Mouse (Mus musculus) forebrain, embryonic 11.5 days (tissue): Measurements from ENCODE around the gene Fam114a1. TPM values are rescaled to one million over a fixed set of nuclear protein-coding genes. Genes with fewer than 3 reads are reported as not detected.

Experiments
- ATAC-seq: fragments of 200-750 bp; cut with Nextera tagmentation; replicated peaks from 2 replicates; pipeline ENCODE4 v1.8.0; 2017; ENCODE audit warnings: moderate TSS enrichment; ENCODE audit not compliant: low FRiP score
- DNase-seq: peaks from one replicate; pipeline ENCODE4 v3.0.0-alpha.2; 2017; ENCODE audit warnings: low spot score
- H3K27ac ChIP-seq: fragments of 300-500 bp; sonication (generic); 2 replicates; pipeline ENCODE4 v1.5.1; 2014; ENCODE audit warnings: low read depth, low read length
- H3K27me3 ChIP-seq: fragments of 300-500 bp; sonication (generic); 2 replicates; pipeline ENCODE4 v1.6.1; 2014; ENCODE audit warnings: mild to moderate bottlenecking, low read length, mixed read lengths; ENCODE audit not compliant: control insufficient read depth, insufficient read depth
- H3K36me3 ChIP-seq: fragments of 300-500 bp; sonication (generic); 2 replicates; pipeline ENCODE4 v1.6.1; 2014; ENCODE audit warnings: mild to moderate bottlenecking, low read length, moderate library complexity, mixed read lengths; ENCODE audit not compliant: control insufficient read depth, insufficient read depth
- H3K4me1 ChIP-seq: fragments of 300-500 bp; sonication (generic); replicated peaks from 2 replicates; pipeline ENCODE4 v1.6.1; 2014; ENCODE audit warnings: low read length, mixed read lengths; ENCODE audit not compliant: control insufficient read depth, insufficient read depth
- H3K4me2 ChIP-seq: fragments of 300-500 bp; sonication (generic); 2 replicates; pipeline ENCODE4 v1.6.1; 2014; ENCODE audit warnings: low read depth, mild to moderate bottlenecking, low read length, moderate library complexity, mixed read lengths; ENCODE audit not compliant: severe bottlenecking
- H3K4me3 ChIP-seq: fragments of 300-500 bp; sonication (generic); 2 replicates; pipeline ENCODE4 v1.5.1; 2014; ENCODE audit warnings: low read depth, low read length
- H3K9ac ChIP-seq: fragments of 300-500 bp; sonication (generic); 2 replicates; pipeline ENCODE4 v1.6.1; 2014; ENCODE audit warnings: low read length
- H3K9me3 ChIP-seq: fragments of 300-500 bp; sonication (generic); 2 replicates; pipeline ENCODE4 v1.6.1; 2016; ENCODE audit warnings: low read length, mixed read lengths; ENCODE audit not compliant: control insufficient read depth
- WGBS: fragments of 180-500 bp; shearing (Covaris S2); extraction: QIAGEN DNeasy Blood & Tissue Kit; methylation state at CpG from one replicate; pipeline ENCODE4 v1.1.7; 2014; 5-methylcytosine and 5-hydroxymethylcytosine counted together
- polyA plus RNA-seq: library from polyadenylated mRNA; unstranded; fragments of >200 nt; fragmentation: Nextera tagmentation; extraction: Ambion mirVana; gene quantifications from 2 replicates; pipeline ENCODE4 v1.2.1, GENCODE M21; 2014

The Fam114a1 gene
- polyA plus RNA-seq, 1 experiment from 2014 or later: 16.1 TPM

- H3K4me2 ChIP-seq: no peak overlapping the region
- H3K9me3 ChIP-seq: no peaks in the 10 kb centered on the region
- ATAC-seq (no peak), DNase-seq (no peak)
- H3K4me1 ChIP-seq: no peaks in the 10 kb centered on the region
- 78% methylated on average over 2 of the region's 2 CpGs for WGBS
- H3K27ac ChIP-seq: no peak overlapping the region
- H3K27me3 ChIP-seq: no peaks in the 10 kb centered on the region
- no peak overlapping the region for H3K4me3 ChIP-seq
- no peak overlapping the region for H3K9ac ChIP-seq
- H3K36me3 ChIP-seq: no peaks in the 10 kb centered on the region
Measured at GRCm38 (mm10) chr5:65076087-65076486, 106.2 kb downstream of the Fam114a1 start.

- Histone ChIP-seq H3K9me3 (no peaks in the 10 kb centered on the region), H3K4me1 (no peaks in the 10 kb centered on the region), H3K4me3 (no peak overlapping the region), H3K4me2 (no peak overlapping the region), H3K36me3 (no peaks in the 10 kb centered on the region), H3K27me3 (no peaks in the 10 kb centered on the region), H3K9ac (no peak overlapping the region), H3K27ac (no peak overlapping the region)
- no peak for ATAC-seq
- DNase-seq: no peak
- WGBS: 59% methylated on average over 3 of the region's 3 CpGs
Measured at GRCm38 (mm10) chr5:65076748-65077147, 106.9 kb downstream of the Fam114a1 start.

GRCm38 (mm10) chr5:65078081-65078480 lies 108.2 kb downstream of the Fam114a1 start:
- no peaks in the 10 kb centered on the region for H3K9me3 ChIP-seq
- H3K4me2 ChIP-seq: no peak overlapping the region
- H3K27ac ChIP-seq: no peak overlapping the region
- no peak overlapping the region for H3K9ac ChIP-seq
- DNase-seq (no peak), ATAC-seq (no peak)
- H3K4me3 ChIP-seq: no peak overlapping the region
- WGBS: 97% methylated on average over 4 of the region's 4 CpGs
- H3K27me3 ChIP-seq: no peaks in the 10 kb centered on the region
- no peaks in the 10 kb centered on the region for H3K4me1 ChIP-seq
- H3K36me3 ChIP-seq: no peaks in the 10 kb centered on the region

GRCm38 (mm10) chr5:65079881-65080280 lies 110.0 kb downstream of the Fam114a1 start:
- ATAC-seq (no peak), DNase-seq (no peak)
- no peak overlapping the region for H3K4me3 ChIP-seq
- H3K27me3 ChIP-seq: no peaks in the 10 kb centered on the region
- H3K9ac ChIP-seq: no peak overlapping the region
- no peaks in the 10 kb centered on the region for H3K9me3 ChIP-seq
- WGBS: 62% methylated on average over 9 of the region's 9 CpGs
- H3K36me3 ChIP-seq: no peaks in the 10 kb centered on the region
- H3K27ac ChIP-seq: no peak overlapping the region
- H3K4me2 ChIP-seq: no peak overlapping the region
- no peaks in the 10 kb centered on the region for H3K4me1 ChIP-seq

- Histone ChIP-seq H3K4me1 (no peaks in the 10 kb centered on the region), H3K9me3 (no peaks in the 10 kb centered on the region), H3K4me3 (no peak overlapping the region), H3K4me2 (no peak overlapping the region), H3K36me3 (no peaks in the 10 kb centered on the region), H3K9ac (no peak overlapping the region), H3K27me3 (no peaks in the 10 kb centered on the region), H3K27ac (no peak overlapping the region)
- DNase-seq (no peak), ATAC-seq (no peak)
- 76% methylated on average over 4 of the region's 4 CpGs for WGBS
Measured at GRCm38 (mm10) chr5:65081836-65082235, 112.0 kb downstream of the Fam114a1 start.

- H3K36me3 ChIP-seq: no peaks in the 10 kb centered on the region
Measured at GRCm38 (mm10) chr5:65086522-65086921, 116.7 kb downstream of the Fam114a1 start.

GRCm38 (mm10) chr5:65089707-65090106 lies 119.8 kb downstream of the Fam114a1 start:
- H3K4me2 ChIP-seq: no peak overlapping the region
- no peak overlapping the region for H3K4me3 ChIP-seq
- H3K36me3 ChIP-seq: no peaks in the 10 kb centered on the region
- DNase-seq (no peak), ATAC-seq (no peak)
- no peaks in the 10 kb centered on the region for H3K4me1 ChIP-seq
- H3K27ac ChIP-seq: no peak overlapping the region
- WGBS: 81% methylated on average over 3 of the region's 3 CpGs
- no peak overlapping the region for H3K9ac ChIP-seq
- H3K9me3 ChIP-seq: no peaks in the 10 kb centered on the region
- no peaks in the 10 kb centered on the region for H3K27me3 ChIP-seq

More at GRCm38 (mm10) chr5:65086522-65086921, 116.7 kb downstream of the Fam114a1 start:
- H3K9me3 ChIP-seq: no peaks in the 10 kb centered on the region
- no peaks in the 10 kb centered on the region for H3K27me3 ChIP-seq
- H3K4me1 ChIP-seq: no peaks in the 10 kb centered on the region
- no peak overlapping the region for H3K4me2 ChIP-seq
- H3K9ac ChIP-seq: no peak overlapping the region
- H3K27ac ChIP-seq: no peak overlapping the region
- DNase-seq (no peak), ATAC-seq (no peak)
- 86% methylated on average over 6 of the region's 6 CpGs for WGBS
- no peak overlapping the region for H3K4me3 ChIP-seq

GRCm38 (mm10) chr5:65091184-65091858 lies 121.5 kb downstream of the Fam114a1 start:
- WGBS: 80% methylated on average over 11 of the region's 11 CpGs
- DNase-seq (no peak), ATAC-seq (no peak)
- Histone ChIP-seq H3K4me3 (no peak overlapping the region), H3K27me3 (no peaks in the 10 kb centered on the region), H3K9me3 (no peaks in the 10 kb centered on the region), H3K27ac (no peak overlapping the region), H3K9ac (no peak overlapping the region), H3K36me3 (no peaks in the 10 kb centered on the region), H3K4me2 (no peak overlapping the region), H3K4me1 (no peaks in the 10 kb centered on the region)
